Mouse (Mus musculus) adrenal gland, adult (tissue): ENCODE data around the gene Ppargc1a.

ENCODE experiments used
- DNase-seq, 2 experiments: peaks; one replicate each; pipeline ENCODE4 v3.0.0; 2022 to 2023; ENCODE audit warnings: low spot score in 1 of 2; ENCODE audit not compliant: inconsistent age in 2 of 2

Gene Ppargc1a

GRCm38 (mm10) chr5:51553251-51553650, 14.3 kb downstream of the Ppargc1a start:
- no peak for DNase-seq

- DNase-seq = peak; percentile 72 to 93
These were observed 14.9 kb downstream of the Ppargc1a start for GRCm38 (mm10) chr5:51552483-51553091.

GRCm38 (mm10) chr5:51551852-51552482, 15.6 kb downstream of the Ppargc1a start:
- DNase-seq = peak in 1 of 2 experiments; percentile 7

DNA sequence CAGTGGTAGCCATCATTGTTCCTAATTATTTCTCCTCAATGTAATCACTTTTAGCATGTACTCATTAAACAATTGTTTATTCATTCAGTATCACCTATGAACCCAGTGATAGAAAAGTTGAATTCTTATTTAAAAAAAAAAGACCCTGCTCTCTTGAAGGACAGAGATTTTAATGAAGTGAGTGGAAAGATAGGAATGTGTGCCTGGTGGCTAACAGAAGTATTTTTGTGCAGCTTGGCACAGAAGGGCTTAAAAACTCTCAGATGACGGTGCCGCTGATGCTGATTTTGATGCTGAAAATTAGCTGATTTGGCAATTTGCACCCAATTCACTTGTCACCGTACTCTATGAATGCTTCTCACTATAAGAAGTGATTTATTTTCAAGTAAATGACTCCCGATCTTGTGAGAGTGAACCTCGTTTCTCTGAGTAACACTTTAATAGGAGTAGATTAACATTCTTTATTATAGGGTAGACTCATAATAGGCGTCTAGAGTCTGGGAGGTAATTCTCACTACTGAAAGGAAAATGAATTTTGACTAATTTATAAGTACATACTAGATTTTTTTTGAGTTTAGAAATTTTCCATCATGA, 20.0 kb downstream of the Ppargc1a start:
- DNase-seq = no peak

GRCm38 (mm10) chr5:51546817-51547216, 20.7 kb downstream of the Ppargc1a start:
- DNase-seq = no peak

DNA sequence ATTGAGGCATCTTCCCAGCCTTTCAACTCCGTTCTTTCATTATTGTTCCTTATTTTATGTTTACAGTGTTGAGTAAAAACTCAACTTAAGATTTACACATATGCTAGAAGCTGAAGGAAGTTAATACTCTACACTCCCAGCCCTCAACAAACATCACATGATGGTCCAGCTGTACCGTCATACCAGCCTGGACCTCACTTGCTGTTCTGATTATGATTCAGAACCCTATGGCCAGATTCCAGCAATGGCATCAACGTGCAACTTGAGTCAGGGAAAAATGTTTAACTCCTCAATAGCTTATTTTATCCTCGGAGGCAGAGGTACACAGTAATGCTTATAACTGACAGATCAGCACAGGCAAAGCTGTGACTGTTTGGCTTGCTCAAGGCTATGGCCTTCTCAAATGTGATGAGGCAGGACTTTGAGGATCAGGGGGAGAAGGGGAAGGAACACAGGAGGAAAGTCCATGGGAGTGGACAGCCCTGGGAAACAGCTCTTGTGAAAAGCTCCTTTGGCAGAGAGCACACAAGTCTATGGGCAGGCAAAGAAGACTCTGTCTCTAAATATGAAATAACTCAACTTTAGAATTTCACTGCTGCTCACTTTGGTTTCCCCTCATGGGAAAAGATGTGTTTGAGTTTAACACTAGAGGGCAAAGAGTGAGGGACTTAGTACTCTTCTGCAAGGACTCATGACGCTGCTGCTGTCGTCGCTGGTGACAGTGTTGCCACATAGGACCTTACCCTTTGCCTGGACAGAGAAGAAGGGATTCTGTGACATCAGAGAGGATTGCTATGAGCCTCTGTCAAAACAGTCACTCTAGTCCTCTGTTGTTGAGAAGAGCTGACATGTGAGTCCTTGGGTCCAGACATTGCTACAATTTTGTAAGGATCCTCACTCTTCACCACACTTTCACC, 22.1 kb downstream of the Ppargc1a start:
- peak; percentile 16 to 58 for DNase-seq

DNA sequence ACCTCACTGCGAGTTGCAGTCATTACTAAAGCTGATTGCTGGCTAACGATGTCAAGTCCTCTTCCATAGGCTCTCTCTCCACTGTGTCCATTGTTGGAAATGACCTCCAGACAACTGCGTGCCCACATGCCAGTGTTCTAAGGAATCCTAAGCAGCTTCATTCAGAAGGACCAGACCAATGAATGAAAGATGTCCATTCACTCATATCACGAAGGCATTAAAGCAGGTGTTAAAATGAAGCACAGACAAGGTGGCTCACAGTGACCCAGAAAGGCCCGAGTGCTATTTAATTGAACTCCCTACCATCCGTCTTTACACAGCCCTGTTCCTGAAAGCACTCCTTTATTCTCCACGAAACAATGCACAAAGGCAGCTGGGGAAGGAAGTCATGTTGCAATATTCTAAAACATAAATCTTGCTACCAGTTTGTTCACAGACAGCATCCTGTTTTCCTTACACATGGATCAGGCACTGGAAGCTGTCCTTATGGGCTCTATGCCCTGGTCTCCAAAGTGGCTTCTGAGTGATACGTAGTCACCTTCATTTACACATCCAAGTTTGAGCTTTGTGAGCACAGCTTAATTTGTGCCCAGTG, 23.3 kb downstream of the Ppargc1a start:
- DNase-seq = no peak

DNA sequence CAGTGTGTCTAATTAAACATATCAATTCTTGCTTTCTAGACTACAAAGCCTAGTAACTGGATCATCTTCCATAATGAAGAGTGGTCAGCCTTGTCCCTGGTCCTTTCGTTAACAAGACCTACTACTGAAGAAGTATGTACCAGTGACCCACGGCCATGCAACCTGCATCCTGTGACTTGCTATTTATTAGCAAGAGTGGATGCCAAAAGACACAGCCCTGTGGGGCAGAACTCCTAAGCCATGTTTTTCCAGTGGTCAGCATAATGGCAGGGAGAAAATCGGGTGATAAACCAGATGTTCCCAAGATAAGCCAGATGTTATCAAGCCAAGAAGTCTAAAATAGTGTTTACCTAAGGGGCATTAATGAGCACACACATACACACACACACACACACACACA, 26.0 kb downstream of the Ppargc1a start:
- DNase-seq = no peak

DNA sequence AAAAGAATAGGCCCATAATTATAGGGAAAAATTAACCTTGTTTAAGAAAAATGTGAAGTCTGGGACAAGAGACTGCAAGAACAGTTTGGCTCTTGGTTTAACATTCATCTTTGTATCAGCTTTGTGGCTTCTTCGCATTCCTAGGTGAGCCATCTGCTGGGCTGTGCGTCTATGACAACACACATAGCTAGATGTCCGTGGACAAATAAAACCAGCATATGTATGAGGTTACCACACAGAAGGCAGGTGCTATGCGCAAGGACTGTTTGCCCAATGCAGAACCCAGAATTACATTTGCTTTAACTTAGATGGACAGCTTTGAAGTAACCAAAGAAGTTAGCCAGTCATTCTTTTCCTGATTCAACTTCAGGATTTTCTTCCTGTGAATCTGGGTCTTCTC, 26.7 kb downstream of the Ppargc1a start:
- no peak for DNase-seq

DNA sequence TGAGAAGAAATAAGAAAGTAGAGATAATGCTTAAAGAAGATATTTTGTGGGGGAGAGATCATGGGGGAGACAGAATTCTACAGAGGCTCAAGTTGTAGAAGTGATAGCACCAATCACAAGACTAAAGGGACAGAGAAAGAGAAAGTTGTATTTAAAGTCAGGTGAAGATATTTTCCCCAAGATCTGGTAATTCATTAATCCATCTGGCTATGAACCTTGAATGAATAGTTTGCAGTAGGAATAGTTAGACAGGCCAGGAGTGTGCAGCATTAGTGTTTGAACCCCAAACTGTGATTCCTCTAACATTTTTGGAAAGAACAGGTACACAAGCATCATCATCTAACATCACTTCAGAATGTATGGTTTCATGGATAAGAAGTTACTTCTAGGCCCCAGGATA, 28.0 kb downstream of the Ppargc1a start:
- DNase-seq = no peak

- DNase-seq = no peak
These were observed 29.2 kb downstream of the Ppargc1a start for GRCm38 (mm10) chr5:51538319-51538718.

DNA sequence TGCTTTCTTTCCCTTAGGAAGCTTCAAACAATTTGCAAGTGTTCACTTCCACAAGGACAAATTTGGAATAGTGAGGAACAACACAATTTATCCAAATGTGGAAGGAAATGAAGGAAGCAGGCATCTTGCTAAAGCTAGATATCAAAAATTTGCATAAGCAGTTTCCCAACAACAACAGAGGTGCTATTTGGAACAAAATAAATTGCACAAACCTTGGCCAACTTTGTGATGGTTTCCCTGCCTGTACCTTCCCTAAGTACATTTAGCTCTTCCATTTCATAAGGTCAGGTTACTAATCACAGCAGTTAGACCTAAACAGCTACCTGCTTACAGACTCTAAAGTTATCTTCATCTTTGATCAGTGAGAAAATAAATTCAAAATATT, 29.9 kb downstream of the Ppargc1a start:
- no peak for DNase-seq

DNA sequence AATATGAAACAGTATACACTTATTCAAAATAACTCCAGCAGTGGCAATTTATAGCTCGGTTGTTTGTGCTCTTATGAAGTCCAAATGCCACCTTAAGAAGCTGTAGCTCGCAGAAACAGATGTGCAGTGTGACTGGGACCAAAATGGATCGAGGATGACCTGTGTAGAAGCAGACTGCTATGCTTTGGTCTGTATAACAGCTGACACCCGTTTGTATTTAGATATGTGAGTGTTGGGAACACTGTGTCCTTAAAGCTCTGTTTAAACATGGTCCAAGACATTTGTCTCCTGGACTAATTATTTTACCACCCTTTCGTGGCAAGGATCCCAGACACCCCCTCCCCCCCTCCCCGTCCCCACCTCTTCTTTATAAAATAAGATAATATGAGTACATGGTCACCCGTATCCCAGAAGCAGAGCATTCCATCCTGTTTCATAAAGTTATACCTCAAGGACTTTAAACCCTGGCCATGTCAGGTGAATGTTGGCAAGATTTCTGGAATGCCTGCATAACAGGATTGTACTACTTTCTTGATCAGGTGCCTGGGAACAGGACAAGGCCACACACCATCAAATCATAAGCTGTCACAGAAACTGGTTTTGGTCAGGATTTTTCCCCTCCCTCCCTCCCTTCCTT, 30.4 kb downstream of the Ppargc1a start:
- DNase-seq = no peak

DNA sequence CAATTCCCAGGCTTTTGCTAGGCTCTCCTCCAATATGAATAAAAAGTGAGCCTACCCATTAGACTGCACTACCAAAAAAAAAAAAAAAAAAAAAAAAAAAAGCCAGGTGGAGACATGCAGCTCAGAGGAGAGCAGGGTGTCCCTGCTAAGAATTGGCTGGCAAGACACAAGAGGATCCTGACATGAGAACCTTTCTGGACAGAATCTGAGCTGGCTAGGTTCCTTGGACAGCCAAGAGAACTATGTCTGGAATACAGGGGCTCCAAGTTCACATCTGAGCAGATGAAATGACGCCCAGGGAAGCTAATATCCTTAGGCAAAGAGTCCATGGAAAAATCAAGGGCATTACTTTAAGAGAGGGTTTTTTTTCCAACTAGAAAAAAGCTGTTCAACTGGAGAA, 33.1 kb downstream of the Ppargc1a start:
- DNase-seq = no peak

GRCm38 (mm10) chr5:51531286-51531685, 36.2 kb downstream of the Ppargc1a start:
- no peak for DNase-seq

DNA sequence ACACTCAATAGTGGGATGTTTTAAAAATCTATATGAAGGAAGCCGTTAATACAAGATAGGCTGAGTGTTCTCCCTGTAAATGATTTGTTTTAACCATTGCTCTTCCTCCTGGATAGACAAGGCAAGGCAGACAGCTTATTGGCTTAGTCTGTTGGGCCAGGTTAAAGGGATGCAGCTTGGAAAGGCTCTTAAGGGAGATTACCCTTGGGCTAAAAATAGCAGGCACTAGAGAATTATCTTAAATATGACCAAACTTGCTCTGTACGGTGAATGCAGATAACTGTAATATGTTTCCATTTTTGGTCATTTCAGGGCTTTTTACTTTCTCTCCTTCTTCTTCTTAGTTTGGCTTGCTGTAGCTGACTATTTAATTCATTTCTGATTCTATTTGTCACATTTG, 38.1 kb downstream of the Ppargc1a start:
- no peak for DNase-seq

- no peak for DNase-seq
These were observed 39.4 kb downstream of the Ppargc1a start for GRCm38 (mm10) chr5:51528165-51528498.

DNA sequence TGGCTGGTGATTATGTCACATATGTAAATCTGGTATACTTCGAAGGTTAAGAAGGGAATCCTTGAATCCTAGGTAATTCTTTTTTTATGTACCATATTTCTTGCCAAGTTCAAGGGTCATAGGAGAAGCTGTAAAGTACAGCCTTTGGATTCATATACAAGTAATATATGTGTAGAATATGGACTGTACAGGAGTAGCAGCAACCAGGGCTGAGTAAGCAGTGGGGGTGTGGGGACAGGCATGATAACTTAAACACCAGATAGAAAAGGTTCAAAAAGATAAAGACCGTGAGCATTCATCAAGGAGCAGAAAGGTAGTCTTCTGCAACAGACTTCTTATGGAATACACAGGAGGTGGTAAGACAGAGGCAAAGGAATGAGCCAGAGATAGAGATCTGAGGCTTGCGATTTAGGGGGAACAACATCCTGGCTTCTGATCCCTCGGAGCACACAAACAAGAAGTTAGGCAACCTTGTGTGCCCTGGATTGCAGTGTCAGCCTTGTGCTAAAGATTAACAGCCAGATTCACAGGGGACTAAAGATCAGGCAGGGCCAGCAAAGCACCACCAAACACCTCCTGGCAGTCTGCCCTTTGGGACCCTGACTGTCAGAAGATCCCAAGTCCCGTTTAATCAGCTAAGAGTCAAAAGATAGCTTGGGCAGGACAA, 39.9 kb downstream of the Ppargc1a start:
- no peak for DNase-seq

DNA sequence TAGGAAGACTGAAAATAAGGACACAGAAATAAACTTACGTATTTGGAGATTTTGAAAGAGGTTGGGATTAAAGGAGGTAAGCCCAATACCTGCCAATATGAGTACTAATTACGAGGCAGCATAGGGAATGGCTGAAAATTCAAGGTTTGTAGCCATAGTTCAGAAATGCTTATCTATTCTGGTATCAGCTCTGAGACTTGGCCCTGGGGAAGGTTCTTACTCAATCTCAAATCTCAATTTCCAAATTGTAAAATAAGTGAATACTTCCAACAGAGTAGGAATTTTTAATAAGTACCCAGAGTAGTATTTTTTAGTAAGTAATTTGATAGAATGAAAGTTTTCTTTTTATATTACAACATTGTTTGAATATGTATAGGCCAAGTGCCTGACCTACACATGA, 41.7 kb downstream of the Ppargc1a start:
- DNase-seq = no peak

DNA sequence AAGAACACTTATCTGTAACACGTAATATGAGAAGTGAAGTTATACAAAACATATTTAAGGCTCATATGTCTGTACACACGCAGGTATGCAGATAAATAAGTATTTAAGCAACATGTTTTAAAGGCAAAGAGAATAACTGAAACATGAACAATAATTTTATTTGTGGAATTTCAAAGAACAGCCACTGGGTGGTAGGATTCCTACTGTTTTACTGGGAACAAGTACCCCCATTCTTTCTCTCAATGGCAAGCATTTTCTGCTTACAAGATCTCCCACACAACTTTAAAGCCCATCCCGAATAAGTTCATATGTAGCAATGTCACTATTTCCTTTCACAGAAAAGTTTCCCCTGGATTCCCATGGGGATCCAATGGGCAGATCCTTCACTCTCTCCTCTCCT, 46.7 kb downstream of the Ppargc1a start:
- DNase-seq = no peak
